Mouse (Mus musculus): ENCODE measurements around the gene Lyar. TPM values are rescaled to one million over a fixed set of nuclear protein-coding genes. Genes with fewer than 3 reads are reported as not detected.

Lyar gene
- total and polyA plus RNA-seq, 3 experiments, result 5.4 to 20.5 (median 16.8) TPM

GRCm38 (mm10) chr5:38236627-38237026 lies 16.4 kb downstream of the Lyar start:
- H3K27ac ChIP-seq, result no peak overlapping the region
- H3K4me3 ChIP-seq, result no peak overlapping the region
- no peaks in the 10 kb centered on the region for H3K4me1 ChIP-seq (ENCODE audit: control insufficient read depth, insufficient read depth, low read length)
- H3K9ac ChIP-seq (ENCODE audit: low read depth, low read length), result no peak overlapping the region
- WGBS, result 92% methylated on average over 2 of the region's 2 CpGs
- intact Hi-C loops (cut with DNase I), result no loop called here
- H3K27me3 ChIP-seq (ENCODE audit: control insufficient read depth, insufficient read depth, low read length), result no peaks in the 10 kb centered on the region
- TF ChIP-seq EP300 (IDR thresholded peaks at IDR 0.05; ENCODE audit: insufficient read depth, low read depth, low read length) (no peak), CTCF (IDR thresholded peaks at IDR 0.05) (peak; percentile 32)
- no peak for DNase-seq
- H3K79me2 ChIP-seq (replicated peaks; ENCODE audit: control insufficient read depth, insufficient read depth, low read length), result no peaks in the 10 kb centered on the region
- H3K36me3 ChIP-seq (ENCODE audit: control insufficient read depth, insufficient read depth, low read length), result no peaks in the 10 kb centered on the region

- no peaks in the 10 kb centered on the region for H3K36me3 ChIP-seq (ENCODE audit: control insufficient read depth, insufficient read depth, low read length)
- intact Hi-C loops (cut with DNase I), result no loop called here
- TF ChIP-seq POLR2A (IDR thresholded peaks at IDR 0.05; ENCODE audit: insufficient read depth, low read depth, low read length) (no peak), CTCF (IDR thresholded peaks at IDR 0.05) (no peak), EP300 (IDR thresholded peaks at IDR 0.05; ENCODE audit: insufficient read depth, low read depth, low read length) (no peak)
- no peak overlapping the region for H3K9ac ChIP-seq (ENCODE audit: low read depth, low read length)
- H3K4me3 ChIP-seq, result no peak overlapping the region
- no peak overlapping the region for H3K27ac ChIP-seq
- no peaks in the 10 kb centered on the region for H3K27me3 ChIP-seq (ENCODE audit: control insufficient read depth, insufficient read depth, low read length)
- H3K79me2 ChIP-seq (replicated peaks; ENCODE audit: control insufficient read depth, insufficient read depth, low read length), result no peaks in the 10 kb centered on the region
- DNase-seq, result no peak
- no peaks in the 10 kb centered on the region for H3K4me1 ChIP-seq (ENCODE audit: control insufficient read depth, insufficient read depth, low read length)
- 79% methylated on average over 5 of the region's 5 CpGs for WGBS
These were observed 20.6 kb downstream of the Lyar start for GRCm38 (mm10) chr5:38240727-38241472.

DNA sequence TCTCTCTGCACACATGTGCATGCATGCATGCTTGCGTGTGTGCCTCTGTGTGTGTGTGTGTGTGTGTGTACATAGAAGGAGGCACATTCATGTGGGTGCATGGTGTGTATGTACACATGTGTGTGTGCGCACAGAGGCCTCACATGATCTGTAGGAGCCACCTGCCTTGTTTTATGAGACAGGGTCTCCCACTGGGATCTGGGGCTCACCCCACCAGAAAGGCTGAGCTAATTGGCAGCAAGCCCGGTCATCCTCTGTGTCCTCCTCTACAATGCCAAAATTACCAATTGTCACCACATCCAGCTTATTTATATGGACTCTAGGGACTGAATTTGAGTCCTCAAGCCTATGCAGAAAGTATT lies 21.2 kb downstream of the Lyar start:
- 88% methylated on average over 3 of the region's 3 CpGs for WGBS
- intact Hi-C loops (cut with DNase I), result no loop called here
- TF ChIP-seq POLR2A (IDR thresholded peaks at IDR 0.05; ENCODE audit: insufficient read depth, low read depth, low read length) (no peak), CTCF (IDR thresholded peaks at IDR 0.05) (no peak), EP300 (IDR thresholded peaks at IDR 0.05; ENCODE audit: insufficient read depth, low read depth, low read length) (no peak)
- Histone ChIP-seq H3K27me3 (ENCODE audit: control insufficient read depth, insufficient read depth, low read length) (no peaks in the 10 kb centered on the region), H3K4me1 (ENCODE audit: control insufficient read depth, insufficient read depth, low read length) (no peaks in the 10 kb centered on the region), H3K9ac (ENCODE audit: low read depth, low read length) (no peak overlapping the region), H3K27ac (no peak overlapping the region), H3K4me3 (no peak overlapping the region), H3K79me2 (replicated peaks; ENCODE audit: control insufficient read depth, insufficient read depth, low read length) (no peaks in the 10 kb centered on the region), H3K36me3 (ENCODE audit: control insufficient read depth, insufficient read depth, low read length) (no peaks in the 10 kb centered on the region)
- no peak for DNase-seq

DNA sequence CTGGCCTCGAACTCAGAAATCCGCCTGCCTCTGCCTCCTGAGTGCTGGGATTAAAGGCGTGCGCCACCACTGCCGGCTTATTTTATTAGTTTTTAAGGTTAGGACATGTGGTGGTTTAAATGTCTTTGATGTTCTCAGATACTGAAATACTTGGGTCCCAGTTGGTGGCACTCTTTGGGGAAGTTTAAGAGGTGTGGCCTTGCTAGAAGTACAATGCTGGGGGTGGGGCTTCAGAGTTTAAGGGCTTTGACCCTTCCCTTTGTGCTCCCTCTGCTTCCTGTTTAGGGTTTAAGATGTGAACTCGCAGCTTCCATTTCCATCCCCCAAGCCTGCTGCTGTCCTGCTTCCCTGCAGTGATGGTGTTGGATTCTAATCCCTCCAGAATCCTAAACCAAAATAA lies 21.7 kb downstream of the Lyar start:
- Histone ChIP-seq H3K27me3 (ENCODE audit: control insufficient read depth, insufficient read depth, low read length) (no peaks in the 10 kb centered on the region), H3K79me2 (replicated peaks; ENCODE audit: control insufficient read depth, insufficient read depth, low read length) (no peaks in the 10 kb centered on the region), H3K27ac (no peak overlapping the region), H3K4me1 (ENCODE audit: control insufficient read depth, insufficient read depth, low read length) (no peaks in the 10 kb centered on the region), H3K4me3 (no peak overlapping the region), H3K9ac (ENCODE audit: low read depth, low read length) (no peak overlapping the region), H3K36me3 (ENCODE audit: control insufficient read depth, insufficient read depth, low read length) (no peaks in the 10 kb centered on the region)
- 77% methylated on average over 6 of the region's 6 CpGs for WGBS
- DNase-seq, result no peak
- TF ChIP-seq CTCF (IDR thresholded peaks at IDR 0.05), result no peak
- TF ChIP-seq POLR2A (IDR thresholded peaks at IDR 0.05; ENCODE audit: insufficient read depth, low read depth, low read length), result no peak
- no peak for TF ChIP-seq EP300 (IDR thresholded peaks at IDR 0.05; ENCODE audit: insufficient read depth, low read depth, low read length)
- intact Hi-C loops (cut with DNase I), result no loop called here

DNA sequence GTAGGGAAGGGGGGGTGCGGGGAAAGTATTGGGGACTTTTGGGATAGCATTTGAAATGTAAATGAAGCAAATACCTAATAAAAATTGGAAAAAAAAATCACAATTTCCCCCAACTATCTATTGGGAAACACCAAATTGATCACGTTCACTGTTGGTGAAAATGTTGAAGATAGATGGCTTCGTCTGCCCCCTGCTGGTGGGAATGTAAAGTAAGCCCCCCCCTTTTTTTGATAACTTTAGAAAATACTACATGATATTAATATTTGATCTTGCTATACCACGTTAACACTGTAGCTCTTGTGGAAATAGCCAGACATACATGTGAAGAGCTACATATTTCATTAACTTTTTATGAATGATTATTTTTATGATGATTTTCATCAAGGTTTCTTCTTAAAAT lies 34.9 kb downstream of the Lyar start:
- no peak for DNase-seq
- TF ChIP-seq CTCF (IDR thresholded peaks at IDR 0.05), result peak; percentile 56
- TF ChIP-seq POLR2A (IDR thresholded peaks at IDR 0.05; ENCODE audit: insufficient read depth, low read depth, low read length), result no peak
- intact Hi-C loops (cut with DNase I), result no loop called here
- WGBS, result 45% methylated on average over 4 of the region's 4 CpGs
- Histone ChIP-seq H3K27me3 (ENCODE audit: control insufficient read depth, insufficient read depth, low read length) (no peaks in the 10 kb centered on the region), H3K27ac (no peak overlapping the region), H3K9ac (ENCODE audit: low read depth, low read length) (no peak overlapping the region), H3K4me3 (no peak overlapping the region), H3K36me3 (ENCODE audit: control insufficient read depth, insufficient read depth, low read length) (no peaks in the 10 kb centered on the region), H3K4me1 (ENCODE audit: control insufficient read depth, insufficient read depth, low read length) (no peaks in the 10 kb centered on the region), H3K79me2 (replicated peaks; ENCODE audit: control insufficient read depth, insufficient read depth, low read length) (no peaks in the 10 kb centered on the region; the same call in 1 of the 2 replicates)

- TF ChIP-seq POLR2A (IDR thresholded peaks at IDR 0.05; ENCODE audit: insufficient read depth, low read depth, low read length), result no peak
- TF ChIP-seq EP300 (IDR thresholded peaks at IDR 0.05; ENCODE audit: insufficient read depth, low read depth, low read length), result no peak
- no peak for TF ChIP-seq CTCF (IDR thresholded peaks at IDR 0.05)
These were observed 35.4 kb downstream of the Lyar start for GRCm38 (mm10) chr5:38255644-38256043.

More at GRCm38 (mm10) chr5:38255644-38256043, 35.4 kb downstream of the Lyar start:
- H3K4me3 ChIP-seq, result no peak overlapping the region
- H3K27me3 ChIP-seq (ENCODE audit: control insufficient read depth, insufficient read depth, low read length), result no peaks in the 10 kb centered on the region
- no peak overlapping the region for H3K9ac ChIP-seq (ENCODE audit: low read depth, low read length)
- no peaks in the 10 kb centered on the region for H3K4me1 ChIP-seq (ENCODE audit: control insufficient read depth, insufficient read depth, low read length)
- intact Hi-C loops (cut with DNase I), result no loop called here
- H3K27ac ChIP-seq, result no peak overlapping the region
- H3K79me2 ChIP-seq (replicated peaks; ENCODE audit: control insufficient read depth, insufficient read depth, low read length), result no peaks in the 10 kb centered on the region; the same call in 1 of the 2 replicates
- no peaks in the 10 kb centered on the region for H3K36me3 ChIP-seq (ENCODE audit: control insufficient read depth, insufficient read depth, low read length)
- no peak for DNase-seq
- WGBS, result 19% methylated on average over 3 of the region's 3 CpGs
